Mouse (Mus musculus): ENCODE data around the gene Cdh13. TPM values are rescaled to one million over a fixed set of nuclear protein-coding genes. Genes with fewer than 3 reads are reported as not detected.
A peak's percentile ranks its signal among the peaks of the same experiment; 100 is the strongest.

The Cdh13 gene
- polyA plus RNA-seq, 1 experiment from 2014 or later = 0.45 TPM

GRCm38 (mm10) chr8:118284112-118285029, 838 bp downstream of the Cdh13 start:
- peak overlapping the region; percentile 18 for H3K4me3 ChIP-seq (replicated peaks)
- peak overlapping the region; percentile 36 for H3K4me2 ChIP-seq
- H3K27me3 ChIP-seq = peaks cover 56% of the 10 kb centered on the region
- H3K27ac ChIP-seq = no peak overlapping the region
- ATAC-seq (ENCODE audit: low read depth) (no peak), DNase-seq (no peak)
- no peak overlapping the region for H3K9ac ChIP-seq
- no peaks in the 10 kb centered on the region for H3K36me3 ChIP-seq
- no peaks in the 10 kb centered on the region for H3K9me3 ChIP-seq (replicated peaks)
- 2% methylated on average over 46 of the region's 46 CpGs for WGBS (ENCODE audit: insufficient replicate concordance)
- no peaks in the 10 kb centered on the region for H3K4me1 ChIP-seq (replicated peaks)

- H3K27ac ChIP-seq = no peak overlapping the region
- ATAC-seq (ENCODE audit: low read depth) (no peak), DNase-seq (no peak)
- H3K27me3 ChIP-seq = peaks cover 56% of the 10 kb centered on the region
- H3K9me3 ChIP-seq (replicated peaks) = no peaks in the 10 kb centered on the region
- no peak overlapping the region for H3K9ac ChIP-seq
- 12% methylated on average over 10 of the region's 10 CpGs for WGBS (ENCODE audit: insufficient replicate concordance)
- no peak overlapping the region for H3K4me3 ChIP-seq (replicated peaks)
- H3K36me3 ChIP-seq = no peaks in the 10 kb centered on the region
- no peak overlapping the region for H3K4me2 ChIP-seq
- H3K4me1 ChIP-seq (replicated peaks) = no peaks in the 10 kb centered on the region
These were observed 2.2 kb downstream of the Cdh13 start for GRCm38 (mm10) chr8:118285596-118286281.

GRCm38 (mm10) chr8:118286282-118287180, 3.0 kb downstream of the Cdh13 start:
- no peaks in the 10 kb centered on the region for H3K9me3 ChIP-seq (replicated peaks)
- WGBS (ENCODE audit: insufficient replicate concordance) = 15% methylated on average over 10 of the region's 10 CpGs
- DNase-seq (no peak), ATAC-seq (ENCODE audit: low read depth) (no peak)
- no peak overlapping the region for H3K4me2 ChIP-seq
- H3K4me3 ChIP-seq (replicated peaks) = no peak overlapping the region
- peaks cover 56% of the 10 kb centered on the region for H3K27me3 ChIP-seq
- H3K36me3 ChIP-seq = no peaks in the 10 kb centered on the region
- no peak overlapping the region for H3K9ac ChIP-seq
- H3K27ac ChIP-seq = no peak overlapping the region
- H3K4me1 ChIP-seq (replicated peaks) = no peaks in the 10 kb centered on the region

- Histone ChIP-seq H3K36me3 (no peaks in the 10 kb centered on the region), H3K27ac (no peak overlapping the region), H3K27me3 (peaks cover 51% of the 10 kb centered on the region), H3K4me2 (no peak overlapping the region), H3K4me1 (replicated peaks) (no peaks in the 10 kb centered on the region), H3K4me3 (replicated peaks) (no peak overlapping the region), H3K9ac (no peak overlapping the region), H3K9me3 (replicated peaks) (no peaks in the 10 kb centered on the region)
- WGBS (ENCODE audit: insufficient replicate concordance) = 37% methylated on average over 9 of the region's 9 CpGs
- DNase-seq (no peak), ATAC-seq (ENCODE audit: low read depth) (no peak)
These were observed 4.0 kb downstream of the Cdh13 start for GRCm38 (mm10) chr8:118287496-118287895.

GRCm38 (mm10) chr8:118288259-118288952, 4.9 kb downstream of the Cdh13 start:
- 48% methylated on average over 8 of the region's 8 CpGs for WGBS (ENCODE audit: insufficient replicate concordance)
- H3K4me1 ChIP-seq (replicated peaks) = no peaks in the 10 kb centered on the region
- DNase-seq = no peak
- no peak for ATAC-seq (ENCODE audit: low read depth)
- H3K27me3 ChIP-seq = peaks cover 43% of the 10 kb centered on the region
- H3K4me3 ChIP-seq (replicated peaks) = no peak overlapping the region
- no peak overlapping the region for H3K9ac ChIP-seq
- no peak overlapping the region for H3K4me2 ChIP-seq
- H3K9me3 ChIP-seq (replicated peaks) = no peaks in the 10 kb centered on the region
- no peak overlapping the region for H3K27ac ChIP-seq
- H3K36me3 ChIP-seq = no peaks in the 10 kb centered on the region

GRCm38 (mm10) chr8:118289091-118289490, 5.6 kb downstream of the Cdh13 start:
- Histone ChIP-seq H3K9ac (no peak overlapping the region), H3K4me2 (no peak overlapping the region), H3K4me3 (replicated peaks) (no peak overlapping the region), H3K36me3 (no peaks in the 10 kb centered on the region), H3K4me1 (replicated peaks) (no peaks in the 10 kb centered on the region), H3K9me3 (replicated peaks) (no peaks in the 10 kb centered on the region), H3K27ac (no peak overlapping the region), H3K27me3 (peaks cover 36% of the 10 kb centered on the region)
- ATAC-seq (ENCODE audit: low read depth) = no peak
- WGBS (ENCODE audit: insufficient replicate concordance) = 53% methylated on average over 4 of the region's 4 CpGs
- DNase-seq = no peak

GRCm38 (mm10) chr8:118289525-118289924, 6.0 kb downstream of the Cdh13 start:
- DNase-seq (no peak), ATAC-seq (ENCODE audit: low read depth) (no peak)
- Histone ChIP-seq H3K9ac (no peak overlapping the region), H3K4me1 (replicated peaks) (no peaks in the 10 kb centered on the region), H3K36me3 (no peaks in the 10 kb centered on the region), H3K4me2 (no peak overlapping the region), H3K27me3 (peaks cover 32% of the 10 kb centered on the region), H3K27ac (no peak overlapping the region), H3K4me3 (replicated peaks) (no peak overlapping the region), H3K9me3 (replicated peaks) (no peaks in the 10 kb centered on the region)
- 58% methylated on average over 7 of the region's 7 CpGs for WGBS (ENCODE audit: insufficient replicate concordance)

- no peak overlapping the region for H3K4me3 ChIP-seq (replicated peaks)
- DNase-seq (no peak), ATAC-seq (ENCODE audit: low read depth) (no peak)
- H3K4me1 ChIP-seq (replicated peaks) = no peaks in the 10 kb centered on the region
- WGBS (ENCODE audit: insufficient replicate concordance) = 55% methylated on average over 6 of the region's 6 CpGs
- H3K4me2 ChIP-seq = no peak overlapping the region
- no peaks in the 10 kb centered on the region for H3K9me3 ChIP-seq (replicated peaks)
- no peak overlapping the region for H3K27ac ChIP-seq
- H3K9ac ChIP-seq = no peak overlapping the region
- no peaks in the 10 kb centered on the region for H3K36me3 ChIP-seq
- peaks cover 24% of the 10 kb centered on the region for H3K27me3 ChIP-seq
These were observed 6.7 kb downstream of the Cdh13 start for GRCm38 (mm10) chr8:118290266-118290665.

- Histone ChIP-seq H3K4me2 (no peak overlapping the region), H3K27ac (no peak overlapping the region), H3K27me3 (no peaks in the 10 kb centered on the region), H3K4me3 (replicated peaks) (no peak overlapping the region), H3K36me3 (no peaks in the 10 kb centered on the region), H3K9ac (no peak overlapping the region), H3K9me3 (replicated peaks) (no peaks in the 10 kb centered on the region; the same call in 1 of the 2 replicates), H3K4me1 (replicated peaks) (no peaks in the 10 kb centered on the region)
- DNase-seq (no peak), ATAC-seq (ENCODE audit: low read depth) (no peak)
- WGBS (ENCODE audit: insufficient replicate concordance) = 88% methylated on average over 5 of the region's 5 CpGs
These were observed 12.9 kb downstream of the Cdh13 start for GRCm38 (mm10) chr8:118296477-118296876.

- Histone ChIP-seq H3K27me3 (no peaks in the 10 kb centered on the region), H3K27ac (no peak overlapping the region), H3K9ac (no peak overlapping the region), H3K4me2 (no peak overlapping the region), H3K4me1 (replicated peaks) (no peaks in the 10 kb centered on the region), H3K36me3 (no peaks in the 10 kb centered on the region), H3K4me3 (replicated peaks) (no peak overlapping the region), H3K9me3 (replicated peaks) (peaks cover 9% of the 10 kb centered on the region; the same call in 1 of the 2 replicates)
- ATAC-seq (ENCODE audit: low read depth) (no peak), DNase-seq (no peak)
- WGBS (ENCODE audit: insufficient replicate concordance) = 70% methylated on average over 10 of the region's 10 CpGs
These were observed 23.4 kb downstream of the Cdh13 start for GRCm38 (mm10) chr8:118306957-118307356.
